18 mouse cellular contexts compared by ENCODE assay signal in the genomic region with DNA sequence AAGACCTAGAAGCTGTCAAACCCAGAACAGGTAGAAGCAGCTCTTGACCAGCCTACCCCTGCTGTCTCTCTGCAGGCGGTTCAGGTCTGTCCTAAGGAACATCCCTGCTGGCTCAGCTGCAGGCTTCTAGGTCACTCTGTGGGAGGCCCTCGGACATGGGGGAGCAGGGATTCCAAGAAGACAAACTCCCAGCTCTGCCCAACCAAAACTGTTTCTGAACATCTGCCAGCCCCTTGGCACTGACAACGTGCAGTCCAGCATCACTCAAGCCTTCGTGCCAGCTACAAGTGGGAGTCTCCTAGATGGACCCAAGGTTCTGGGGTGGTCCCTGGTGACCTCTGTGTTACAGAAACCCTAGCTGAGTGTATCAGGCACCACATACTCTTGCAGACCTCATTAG. TPM values are rescaled to one million over a fixed set of nuclear protein-coding genes. Genes with fewer than 3 reads are reported as not detected.
DNase-seq lines count a peak whose midpoint lies in the region; ATAC-seq and TF ChIP-seq lines count a peak whose summit lies in the region.
"Had no signal": no experiment of that assay in that cellular context is flagged by ENCODE, and none has a peak within 500 bp of the region (broad histone marks: within the 10 kb centered on the region; RNA-seq: fewer than 3 reads in every experiment).

No protein-coding gene starts in this region.

- no peak for TF ChIP-seq POLR2A in cerebellum, adult 2 months (IDR thresholded peaks at IDR 0.05; ENCODE audit: borderline replicate concordance, insufficient read depth, low read length)

- H3K27ac ChIP-seq in cerebellum, adult 2 months (ENCODE audit: insufficient read depth, low read length): no peak overlapping the region
- H3K27ac ChIP-seq: embryonic facial prominence, embryonic 15.5 days; forebrain, embryonic 15.5 days; liver, embryonic 12.5 days had no signal

- intact Hi-C loops in left cerebral cortex, postnatal 4 days (cut with DNase I): no loop called here

- 11% methylated on average over 4 of the region's 4 CpGs for WGBS in cerebellum, adult 2 months

- H3K4me3 ChIP-seq in cerebellum, adult 2 months (replicated peaks; ENCODE audit: insufficient read depth, low read depth, low read length): no peak overlapping the region
- H3K4me3 ChIP-seq: embryonic facial prominence, embryonic 15.5 days; forebrain, embryonic 15.5 days; liver, embryonic 12.5 days had no signal

- ATAC-seq in cerebellum, adult (ENCODE audit: insufficient number of reproducible peaks, low FRiP score, low TSS enrichment): no peak
- ATAC-seq: forebrain, embryonic 15.5 days; inflammation-experienced regulatory T-cells, adult 6 months; liver, embryonic 12.5 days had no signal

- no peak for TF ChIP-seq CTCF in cerebellum, adult 2 months (IDR thresholded peaks at IDR 0.05; ENCODE audit: borderline replicate concordance, insufficient read depth, low read depth, low read length)

- H3K27me3 ChIP-seq in cerebellum, adult 2 months (ENCODE audit: control insufficient read depth, insufficient read depth, low read length): no peaks in the 10 kb centered on the region
- H3K27me3 ChIP-seq: embryonic facial prominence, embryonic 15.5 days; forebrain, embryonic 15.5 days had no signal

- H3K4me1 ChIP-seq in cerebellum, adult 2 months (ENCODE audit: control insufficient read depth, insufficient read depth, low read length): peaks cover 12% of the 10 kb centered on the region
- H3K4me1 ChIP-seq: embryonic facial prominence, embryonic 15.5 days; forebrain, embryonic 15.5 days had no signal

- peak; percentile 40 to 41 for DNase-seq in cerebellum, adult 2 months
- peak; percentile 19 for DNase-seq in left cerebral cortex, postnatal 4 days
- DNase-seq in left cerebral cortex, adult 8-10 months (ENCODE audit: low spot score in 2 of 2): no peak
- peak; percentile 31 for DNase-seq in brain, adult 2 months (ENCODE audit: low read depth, low spot score)
- DNase-seq in lung, postnatal 10 days: peak; percentile 43
- no peak for DNase-seq in layer of hippocampus, adult 9-11 months
- DNase-seq in heart, adult 9 months (ENCODE audit: low spot score in 2 of 2): no peak
- DNase-seq: heart, adult 11 months; retina, postnatal 1 day; thymus, postnatal 25 days had no signal

RNA-seq across cellular contexts. Expression of a gene that starts 9.1 kb away (rescaled TPM):
- polyA plus RNA-seq in cerebellum, adult 2 months (2012; rRNA removed): 3.8 and 5.0 TPM in 2 replicates
- 1 to 10 TPM; 4.7 to 5.5 TPM for total RNA-seq in left cerebral cortex, postnatal 4 days (2021)
- 10 to 100 TPM in 1 of 4 experiments, 1 to 10 TPM in 3; 7.1 to 10.4 (median 8.5) TPM for total RNA-seq in left cerebral cortex, adult 8-10 months (2022)
- total RNA-seq: heart, postnatal 14 days; megakaryocyte-erythroid progenitor cell, adult 5-6 weeks had no signal
- polyA plus RNA-seq: G1E; inflammation-experienced regulatory T-cells, adult 6 months had no signal

RNA-seq across cellular contexts. Expression of a gene that starts 53.7 kb away (rescaled TPM):
- 64.1 and 69.4 TPM in 2 replicates for polyA plus RNA-seq in cerebellum, adult 2 months (2012; rRNA removed)
- total RNA-seq in left cerebral cortex, postnatal 4 days (2021): 10 to 100 TPM; 59.4 TPM
- 10 to 100 TPM; 52.3 to 58.4 (median 55.2) TPM for total RNA-seq in left cerebral cortex, adult 8-10 months (2022)

RNA-seq across cellular contexts. Expression of a gene that starts 54.5 kb away (rescaled TPM):
- 21.9 and 22.4 TPM in 2 replicates for polyA plus RNA-seq in cerebellum, adult 2 months (2012; rRNA removed)
- total RNA-seq in left cerebral cortex, postnatal 4 days (2021): 10 to 100 TPM; 22.4 to 23.8 TPM
- 10 to 100 TPM; 18.3 to 19.6 (median 19.1) TPM for total RNA-seq in left cerebral cortex, adult 8-10 months (2022)

Comparison
In these comparisons a context has a peak if more than half of its experiments do, and no peak if none do; other contexts are left out.
1. DNase-seq: peak in cerebellum, adult 2 months (2 of 2), left cerebral cortex, postnatal 4 days (single experiment), brain, adult 2 months (single experiment) and lung, postnatal 10 days (single experiment); none in left cerebral cortex, adult 8-10 months (0 of 2), layer of hippocampus, adult 9-11 months (single experiment) and heart, adult 9 months (0 of 2).